ENCODE assay signal across 26 mouse cellular contexts in the genomic region with DNA sequence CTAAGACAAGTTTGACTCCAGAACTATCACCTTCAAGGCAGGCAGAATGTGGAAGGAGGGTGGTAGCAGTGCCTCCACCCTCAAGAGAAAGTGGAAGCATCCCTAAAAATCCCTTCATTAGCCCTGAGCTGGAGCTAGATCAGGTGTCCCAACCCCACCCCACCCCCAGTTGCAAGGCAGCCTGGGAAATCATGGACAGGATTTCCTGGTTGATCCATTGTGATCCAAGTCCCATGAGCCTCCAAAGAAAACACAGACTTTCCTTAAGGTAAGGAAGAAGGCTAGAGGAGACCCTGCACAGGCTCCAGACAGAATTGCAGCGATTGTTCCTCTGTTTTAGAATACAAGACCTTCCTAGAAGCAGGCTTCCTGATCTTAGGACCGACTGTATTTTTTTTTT.
A peak's percentile ranks its signal among the peaks of the same experiment; 100 is the strongest.
DNase-seq lines count a peak whose midpoint lies in the region; ATAC-seq and TF ChIP-seq lines count a peak whose summit lies in the region.
"Had no signal": no experiment of that assay in that cellular context is flagged by ENCODE, and none has a peak within 500 bp of the region (broad histone marks: within the 10 kb centered on the region; RNA-seq: fewer than 3 reads in every experiment).

No protein-coding gene starts in this region.

- no peak overlapping the region for H3K4me2 ChIP-seq in hindbrain, embryonic 11.5 days (replicated peaks; ENCODE audit: low read depth, low read length)
- no peak overlapping the region for H3K4me2 ChIP-seq in hindbrain, postnatal 0 days (ENCODE audit: low read depth, low read length)
- H3K4me2 ChIP-seq in hindbrain, embryonic 12.5 days (replicated peaks): no peak overlapping the region
- H3K4me2 ChIP-seq: forebrain, embryonic 13.5 days; hindbrain, embryonic 15.5 days; intestine, embryonic 15.5 days; limb, embryonic 12.5 days; liver, embryonic 15.5 days; lung, embryonic 14.5 days; midbrain, embryonic 12.5 days had no signal

- H3K9ac ChIP-seq in hindbrain, embryonic 11.5 days (ENCODE audit: low read depth, low read length): no peak overlapping the region
- no peak overlapping the region for H3K9ac ChIP-seq in hindbrain, postnatal 0 days (replicated peaks; ENCODE audit: low read length)
- H3K9ac ChIP-seq in hindbrain, embryonic 12.5 days: no peak overlapping the region
- H3K9ac ChIP-seq: forebrain, embryonic 13.5 days; hindbrain, embryonic 15.5 days; intestine, embryonic 15.5 days; limb, embryonic 12.5 days; liver, embryonic 15.5 days; lung, embryonic 14.5 days; midbrain, embryonic 12.5 days had no signal

- 0 out of 2 replicates have a peak, but pooled peaks cover 5% of the 10 kb centered on the region for H3K27me3 ChIP-seq in heart, embryonic 10.5 days (ENCODE audit: insufficient read depth, poor library complexity, severe bottlenecking)
- H3K27me3 ChIP-seq in hindbrain, embryonic 11.5 days (ENCODE audit: control insufficient read depth, insufficient read depth, low read length): no peaks in the 10 kb centered on the region
- H3K27me3 ChIP-seq in hindbrain, postnatal 0 days (ENCODE audit: insufficient read depth, low read length): no peaks in the 10 kb centered on the region
- H3K27me3 ChIP-seq in hindbrain, embryonic 12.5 days: no peaks in the 10 kb centered on the region
- H3K27me3 ChIP-seq: hindbrain, embryonic 15.5 days; intestine, embryonic 15.5 days; limb, embryonic 12.5 days; liver, embryonic 15.5 days; midbrain, embryonic 12.5 days had no signal

- DNase-seq in heart, adult 8-10 months (ENCODE audit: low spot score): peak; percentile 46
- no peak for DNase-seq in heart, embryonic 10.5 days (ENCODE audit: low spot score)
- no peak for DNase-seq in hindbrain, embryonic 11.5 days (ENCODE audit: low spot score)
- no peak for DNase-seq in hindbrain, postnatal 0 days (ENCODE audit: low spot score)
- no peak for DNase-seq in ovary, adult 18-20 months (ENCODE audit: low spot score)
- DNase-seq: adrenal gland, postnatal 25 days; cerebellum, adult 8-10 months; cerebellum, postnatal 36 days; gastrocnemius, postnatal 25 days; kidney, adult 2 months; kidney, postnatal 36 days; lung, embryonic 14.5 days; lung, postnatal 14 days; thymus, postnatal 4 days had no signal

- H3K4me1 ChIP-seq in heart, embryonic 10.5 days: peaks cover 31% of the 10 kb centered on the region
- no peaks in the 10 kb centered on the region; the same call in 1 of the 2 replicates for H3K4me1 ChIP-seq in hindbrain, embryonic 11.5 days (replicated peaks; ENCODE audit: control insufficient read depth, insufficient read depth, low read length)
- no peaks in the 10 kb centered on the region for H3K4me1 ChIP-seq in hindbrain, postnatal 0 days (ENCODE audit: insufficient read depth, low read length)
- peaks cover 6% of the 10 kb centered on the region; the same call in 1 of the 2 replicates for H3K4me1 ChIP-seq in brown adipose tissue, adult 24 weeks (ENCODE audit: control insufficient read depth, insufficient read depth, insufficient read length, low read length)
- peaks cover 12% of the 10 kb centered on the region for H3K4me1 ChIP-seq in hindbrain, embryonic 12.5 days
- H3K4me1 ChIP-seq: intestine, embryonic 15.5 days; liver, embryonic 15.5 days had no signal

- no peaks in the 10 kb centered on the region for H3K9me3 ChIP-seq in heart, embryonic 10.5 days
- H3K9me3 ChIP-seq in hindbrain, embryonic 11.5 days (ENCODE audit: control insufficient read depth, low read length): no peaks in the 10 kb centered on the region
- no peaks in the 10 kb centered on the region for H3K9me3 ChIP-seq in hindbrain, postnatal 0 days (ENCODE audit: low read length)
- no peaks in the 10 kb centered on the region for H3K9me3 ChIP-seq in hindbrain, embryonic 12.5 days (replicated peaks)
- H3K9me3 ChIP-seq: forebrain, embryonic 13.5 days; hindbrain, embryonic 15.5 days; intestine, embryonic 15.5 days; limb, embryonic 12.5 days; liver, embryonic 15.5 days; midbrain, embryonic 12.5 days had no signal

- no peak for ATAC-seq in hindbrain, embryonic 11.5 days (ENCODE audit: low FRiP score)
- no peak for ATAC-seq in hindbrain, postnatal 0 days
- ATAC-seq in hindbrain, embryonic 12.5 days (ENCODE audit: low FRiP score): no peak
- no peak for ATAC-seq in megakaryocyte, adult 5-6 weeks (ENCODE audit: poor library complexity, severe bottlenecking)
- ATAC-seq: CD4-positive, CD25-positive, alpha-beta regulatory T cell, adult 4 months; forebrain, embryonic 13.5 days; intestine, embryonic 15.5 days had no signal

- H3K4me3 ChIP-seq in heart, embryonic 10.5 days: no peak overlapping the region
- H3K4me3 ChIP-seq in hindbrain, embryonic 11.5 days (ENCODE audit: low read depth, low read length): no peak overlapping the region
- no peak overlapping the region for H3K4me3 ChIP-seq in hindbrain, postnatal 0 days (ENCODE audit: low read length)
- H3K4me3 ChIP-seq in brown adipose tissue, adult 24 weeks (ENCODE audit: insufficient read depth, low read depth, low read length): no peak overlapping the region
- no peak overlapping the region for H3K4me3 ChIP-seq in hindbrain, embryonic 12.5 days
- H3K4me3 ChIP-seq: forebrain, embryonic 13.5 days; hindbrain, embryonic 15.5 days; intestine, embryonic 15.5 days; layer of hippocampus, adult 2 months; left cerebral cortex, adult 2 months; limb, embryonic 12.5 days; liver, embryonic 15.5 days; midbrain, embryonic 12.5 days had no signal

- no peaks in the 10 kb centered on the region for H3K36me3 ChIP-seq in heart, embryonic 10.5 days
- no peaks in the 10 kb centered on the region for H3K36me3 ChIP-seq in hindbrain, embryonic 11.5 days (ENCODE audit: control insufficient read depth, insufficient read depth, low read length)
- no peaks in the 10 kb centered on the region for H3K36me3 ChIP-seq in hindbrain, postnatal 0 days (ENCODE audit: insufficient read depth, low read length)
- H3K36me3 ChIP-seq in hindbrain, embryonic 12.5 days: peaks cover 3% of the 10 kb centered on the region; the same call in 1 of the 2 replicates
- H3K36me3 ChIP-seq: hindbrain, embryonic 15.5 days; liver, embryonic 15.5 days had no signal

- WGBS in heart, embryonic 10.5 days: 65% methylated on average over 2 of the region's 2 CpGs
- 85% methylated on average over 2 of the region's 2 CpGs for WGBS in hindbrain, embryonic 11.5 days
- WGBS in hindbrain, postnatal 0 days: 77% methylated on average over 2 of the region's 2 CpGs
- WGBS in hindbrain, embryonic 12.5 days: 87% methylated on average over 2 of the region's 2 CpGs

- H3K27ac ChIP-seq in heart, embryonic 10.5 days: no peak overlapping the region
- 0 out of 2 replicates have a peak overlapping the region, but pooled peaks have one; percentile 20 for H3K27ac ChIP-seq in hindbrain, embryonic 11.5 days (ENCODE audit: low read depth, low read length)
- no peak overlapping the region for H3K27ac ChIP-seq in hindbrain, postnatal 0 days
- H3K27ac ChIP-seq in brown adipose tissue, adult 24 weeks (replicated peaks; ENCODE audit: low read depth, low read length): peak overlapping the region; percentile 83
- H3K27ac ChIP-seq in hindbrain, embryonic 12.5 days: peak overlapping the region; percentile 24; the same call in 1 of the 2 replicates
- H3K27ac ChIP-seq: forebrain, embryonic 13.5 days; intestine, embryonic 15.5 days; layer of hippocampus, adult 2 months; left cerebral cortex, adult 2 months; limb, embryonic 12.5 days; liver, embryonic 15.5 days; midbrain, embryonic 12.5 days had no signal

- no peak for TF ChIP-seq CTCF in hindbrain, postnatal 0 days (IDR thresholded peaks at IDR 0.05; ENCODE audit: low read depth)

Comparison
In these comparisons a context has a peak if more than half of its experiments do, and no peak if none do; other contexts are left out.
1. H3K27ac ChIP-seq: peak in hindbrain, embryonic 11.5 days (single experiment), brown adipose tissue, adult 24 weeks (single experiment) and hindbrain, embryonic 12.5 days (single experiment); none in heart, embryonic 10.5 days (single experiment) and hindbrain, postnatal 0 days (single experiment).